Mouse (Mus musculus) cerebellum, postnatal 14 days (tissue): Measurements from ENCODE around the gene Rtca.

Experiments used
- DNase-seq, 2 experiments: peaks; one replicate each; pipeline ENCODE4 v3.0.0; 2021; ENCODE audit warnings: mixed read lengths in 2 of 2

The Rtca gene

DNA sequence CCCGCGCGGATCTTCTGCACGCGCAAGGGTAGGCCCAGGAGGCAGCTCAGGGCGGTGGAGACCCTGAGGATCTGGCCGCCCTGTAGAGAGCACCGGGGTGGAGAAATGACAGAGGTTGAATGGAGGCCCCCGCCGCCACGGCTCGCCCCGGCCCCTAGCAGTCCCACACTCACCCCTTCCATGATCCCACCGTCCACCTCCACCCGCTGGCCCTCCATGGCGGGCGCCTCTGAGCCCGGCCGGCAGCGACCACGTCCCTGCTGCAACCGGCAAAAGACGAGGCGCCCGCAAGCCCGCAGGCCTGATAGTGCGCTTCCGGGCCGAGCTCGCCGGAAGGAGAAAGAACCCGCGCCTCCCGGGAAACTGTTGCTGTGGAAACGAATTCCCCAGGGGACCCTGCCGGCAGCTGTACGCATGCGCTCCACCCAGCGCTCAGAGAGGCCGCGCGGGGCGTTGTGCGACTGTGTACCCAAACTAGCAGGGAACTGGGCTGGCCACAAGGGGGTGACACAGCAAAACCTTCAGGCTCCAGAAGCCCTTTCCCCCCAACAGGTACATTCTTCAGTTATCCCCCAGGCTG, at the start of gene Rtca:
Gene Rtca, minus strand, starts transcription at position 437 of the 580 bp plus-strand sequence.
- peak; percentile 100 for DNase-seq

DNA sequence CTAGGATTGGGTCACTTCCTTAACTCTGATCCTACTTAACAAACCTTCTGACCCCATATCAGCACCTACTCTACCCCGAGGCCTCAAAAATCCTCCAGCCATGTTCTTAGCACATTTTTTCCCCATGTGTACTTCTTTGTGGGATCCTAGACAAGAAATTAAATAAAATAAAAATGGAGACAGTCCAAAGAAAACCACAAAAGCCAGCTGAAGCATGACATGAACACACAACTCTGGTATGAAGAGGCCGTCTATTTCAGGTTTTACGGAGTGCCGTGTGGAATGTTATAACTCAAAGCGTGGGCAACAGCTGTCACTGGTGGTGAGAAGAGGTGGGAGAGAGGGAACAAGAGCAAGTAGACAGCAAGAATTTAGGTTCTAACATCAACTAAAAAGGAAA, 43.4 kb upstream of the Rtca start:
- no peak for DNase-seq

DNA sequence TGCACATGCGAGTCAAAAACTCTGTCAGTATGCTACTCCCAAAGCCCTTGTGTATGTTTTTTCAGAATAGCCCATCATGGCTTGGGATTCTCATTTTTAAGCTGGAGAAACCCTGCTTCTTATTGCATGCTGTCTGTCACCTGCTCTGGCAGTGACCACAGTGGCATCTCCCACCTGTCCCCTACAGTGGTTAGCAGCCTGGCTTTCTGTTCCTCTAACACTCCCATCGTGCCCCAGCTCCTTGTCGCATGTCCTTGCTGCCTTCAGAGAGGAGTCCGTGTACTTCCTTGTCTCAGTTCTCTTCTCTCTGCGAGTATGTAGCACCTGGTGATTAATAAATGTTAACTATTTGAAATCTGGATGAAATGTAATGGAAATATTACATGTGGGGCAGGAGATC, 39.4 kb upstream of the Rtca start:
- no peak for DNase-seq

DNA sequence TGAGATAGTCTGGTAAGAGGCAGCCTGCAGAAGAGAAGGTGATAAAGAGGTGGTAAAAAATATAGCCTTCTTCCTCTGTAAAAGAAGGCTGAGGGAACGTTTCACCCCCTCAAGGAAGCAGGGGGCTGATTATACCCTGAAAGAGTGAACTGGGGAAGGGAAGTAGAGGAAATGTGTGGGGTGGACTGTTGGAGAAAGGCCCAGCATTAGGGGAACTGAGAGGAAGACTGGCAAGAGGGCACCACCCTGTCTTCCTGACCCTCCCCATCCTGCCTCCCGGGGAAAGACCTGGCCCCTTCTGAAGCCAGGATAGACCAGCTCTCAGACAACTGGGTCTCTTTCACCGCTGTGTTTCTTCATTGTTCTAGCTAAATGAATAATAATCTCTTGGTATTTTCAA, 34.5 kb upstream of the Rtca start:
- DNase-seq, result no peak

DNA sequence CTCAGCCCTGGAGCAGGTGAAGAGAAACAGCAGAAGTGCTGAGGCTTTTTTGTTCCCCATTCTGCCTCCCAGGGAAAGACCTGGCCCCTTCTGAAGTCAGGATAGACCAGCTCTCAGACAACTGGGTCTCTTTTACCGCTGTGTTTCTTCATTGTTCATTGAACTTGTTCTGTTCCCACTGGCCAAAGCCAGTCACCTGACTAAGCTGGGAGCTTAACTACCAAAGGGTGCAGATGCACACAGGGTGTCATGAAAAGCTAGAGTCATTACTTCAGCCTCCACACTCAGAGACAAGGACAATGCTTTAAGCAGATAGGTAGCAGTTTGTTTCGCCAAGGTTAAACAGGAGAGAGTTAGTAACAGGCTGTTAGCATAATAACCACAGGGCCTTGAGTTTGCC, 34.1 kb upstream of the Rtca start:
- no peak for DNase-seq

DNA sequence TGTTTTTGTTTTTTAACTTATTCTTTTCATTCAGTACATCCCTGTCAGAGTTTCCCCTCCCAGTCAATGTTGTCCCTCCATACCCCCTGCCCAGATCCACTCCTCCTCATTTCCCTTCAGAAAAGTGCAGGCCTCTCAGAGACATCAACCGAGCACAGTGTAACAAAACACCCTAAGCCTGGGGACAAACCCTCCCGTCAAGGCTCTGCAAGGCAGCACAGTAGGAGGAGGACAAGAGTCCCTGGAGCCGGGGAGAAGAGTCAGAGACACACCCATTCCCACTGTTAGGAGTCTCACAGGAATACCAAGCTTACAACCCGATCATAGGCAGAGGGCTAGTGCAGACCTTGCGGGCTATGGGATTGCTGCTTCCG, 29.2 kb upstream of the Rtca start:
- DNase-seq, result no peak

DNA sequence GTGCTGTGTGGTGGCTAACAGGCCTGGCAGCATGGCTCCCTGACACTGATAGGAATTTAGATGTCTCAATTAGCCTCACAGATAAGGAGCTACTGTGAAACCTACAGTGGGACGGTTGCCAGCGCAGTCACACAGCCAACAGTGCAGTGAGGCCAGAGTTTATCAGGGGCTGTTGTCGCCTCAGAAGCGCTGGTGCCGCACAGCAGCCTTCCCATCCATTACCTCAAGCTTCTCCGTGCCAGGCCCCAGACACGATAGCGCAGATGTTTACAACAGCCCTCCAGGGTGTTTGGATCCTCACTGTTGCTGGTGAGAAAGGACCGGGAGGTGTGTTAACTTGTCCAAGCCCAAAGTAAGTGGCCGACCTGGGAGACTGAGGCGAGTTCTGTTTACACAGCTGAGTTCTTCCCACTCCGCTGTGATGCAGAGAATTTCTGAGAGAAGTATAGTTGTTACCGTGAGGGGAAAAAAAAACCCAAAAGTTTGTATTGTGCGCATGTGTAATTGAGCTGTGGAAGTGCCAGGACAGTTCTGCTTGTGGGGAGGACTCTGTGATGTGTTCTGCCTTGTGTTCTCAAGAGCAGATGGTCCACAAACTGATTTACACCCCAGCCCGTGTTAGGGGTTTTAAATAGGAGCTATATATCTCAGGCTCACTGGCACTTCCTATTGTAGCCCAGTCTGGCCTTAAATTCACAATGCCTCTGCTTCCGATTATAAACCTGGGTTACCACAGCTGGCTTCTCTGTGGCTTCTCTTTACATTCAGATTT, 28.6 kb upstream of the Rtca start:
- no peak for DNase-seq

DNA sequence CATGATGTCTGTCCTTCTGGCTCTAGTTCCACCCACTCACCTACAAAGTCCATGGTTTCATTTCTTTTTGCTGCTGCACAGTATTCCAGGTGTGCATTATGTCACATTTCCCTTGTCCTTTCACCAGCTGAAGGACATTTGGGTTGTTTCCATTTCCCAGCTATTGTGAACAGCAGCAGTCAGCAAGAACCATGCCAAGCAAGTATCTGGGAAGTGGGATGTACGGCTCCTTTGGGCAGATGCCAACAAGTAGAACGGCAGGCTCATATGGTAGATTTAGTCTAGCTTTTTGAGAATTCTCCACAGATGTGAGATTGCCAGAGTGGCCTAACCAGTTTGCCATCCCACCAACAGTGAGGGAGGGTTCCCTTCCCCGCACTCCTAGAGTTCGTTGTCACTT, 22.8 kb upstream of the Rtca start:
- no peak for DNase-seq

DNA sequence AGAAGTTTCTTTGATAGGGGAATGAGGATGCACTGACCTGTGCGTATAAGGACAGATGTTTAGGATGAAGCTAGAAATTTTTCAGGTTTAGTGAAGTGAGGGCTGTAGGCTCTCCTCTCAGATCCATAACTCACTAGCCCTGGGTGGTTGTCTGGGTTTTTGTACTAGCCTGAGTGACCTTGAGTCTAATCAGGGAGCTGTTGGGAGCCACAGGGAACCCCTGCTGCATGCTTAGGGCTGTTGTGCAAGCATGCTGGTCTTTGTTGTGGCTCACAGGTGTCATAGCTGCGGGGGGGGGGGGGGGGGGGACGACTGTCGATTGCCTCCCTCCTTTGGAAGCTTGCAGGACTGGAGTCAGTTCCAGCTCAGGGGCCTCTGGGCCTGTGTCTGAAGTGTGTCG, 21.7 kb upstream of the Rtca start:
- DNase-seq, result no peak

DNA sequence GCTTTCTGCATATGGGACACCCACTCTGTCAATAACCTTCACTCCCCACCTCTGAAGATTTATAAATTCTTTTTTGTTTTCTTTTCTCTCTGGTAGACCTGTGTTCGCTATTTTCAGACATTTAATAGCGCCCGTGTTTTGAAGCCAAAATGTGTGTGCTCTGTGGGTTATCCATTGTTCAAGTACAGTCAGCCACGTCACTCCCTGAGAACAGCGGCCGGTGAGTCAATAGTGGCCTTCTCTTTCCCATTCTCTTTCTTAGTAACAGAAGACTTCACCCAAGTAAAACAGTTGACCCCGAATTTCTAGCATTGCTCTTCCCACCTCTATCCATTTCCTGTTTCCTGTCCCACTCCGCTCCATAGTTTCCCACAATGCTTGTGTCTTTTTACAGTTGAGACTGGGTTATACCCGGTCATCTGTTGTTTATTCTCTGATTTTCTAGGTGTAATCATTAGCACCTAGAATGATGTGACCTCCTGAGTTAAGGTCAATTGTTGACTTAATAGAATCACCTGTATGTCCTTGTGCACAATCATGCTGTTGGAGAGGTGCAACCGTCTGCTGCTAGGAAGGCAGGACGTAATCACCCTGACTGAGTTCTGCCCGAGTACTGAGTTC, 12.2 kb upstream of the Rtca start:
- no peak for DNase-seq

DNA sequence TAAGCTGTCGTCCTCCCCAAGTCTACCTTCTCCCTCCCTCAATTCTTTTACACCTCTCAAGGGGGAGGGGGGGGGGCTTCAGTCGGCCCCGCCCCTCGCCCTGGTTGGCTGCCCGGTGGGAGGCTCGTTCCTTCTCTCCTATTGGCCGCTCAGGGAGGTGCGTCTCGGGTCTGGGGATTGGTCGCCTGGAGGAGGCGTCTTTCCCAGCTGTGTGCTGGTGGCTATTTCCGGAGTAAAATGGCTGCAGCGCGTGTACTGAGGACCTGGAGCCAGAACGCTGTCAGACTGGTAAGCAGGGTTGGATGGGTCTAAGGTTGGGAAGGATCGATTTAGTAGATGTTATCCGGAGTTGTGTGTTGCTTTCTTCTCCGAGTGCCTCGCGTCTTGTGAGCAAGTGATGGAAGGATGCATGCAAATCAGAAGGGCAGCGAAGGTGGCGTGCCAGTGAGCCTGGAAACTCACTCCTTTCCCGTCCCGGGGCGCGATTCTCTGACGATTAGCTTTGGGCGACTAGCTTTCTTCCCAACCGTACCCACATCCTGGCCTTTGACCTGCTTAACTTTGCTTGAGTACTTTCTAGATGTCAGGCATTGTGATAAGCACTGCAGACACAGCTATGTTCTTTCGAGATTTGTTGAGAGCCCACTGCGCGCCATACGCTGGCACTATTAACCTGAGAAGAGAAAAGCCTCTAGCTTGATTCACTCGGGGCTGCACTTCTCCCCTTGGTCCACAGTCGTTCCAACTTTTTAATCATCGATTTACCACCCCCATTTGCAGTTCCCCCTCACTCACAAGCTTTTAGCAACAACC, 5.1 kb upstream of the Rtca start, which contains the start of gene Dbt:
Gene Dbt, plus strand, starts transcription at position 167 of the 813 bp plus-strand sequence.
- DNase-seq, result peak; percentile 84 to 92

DNA sequence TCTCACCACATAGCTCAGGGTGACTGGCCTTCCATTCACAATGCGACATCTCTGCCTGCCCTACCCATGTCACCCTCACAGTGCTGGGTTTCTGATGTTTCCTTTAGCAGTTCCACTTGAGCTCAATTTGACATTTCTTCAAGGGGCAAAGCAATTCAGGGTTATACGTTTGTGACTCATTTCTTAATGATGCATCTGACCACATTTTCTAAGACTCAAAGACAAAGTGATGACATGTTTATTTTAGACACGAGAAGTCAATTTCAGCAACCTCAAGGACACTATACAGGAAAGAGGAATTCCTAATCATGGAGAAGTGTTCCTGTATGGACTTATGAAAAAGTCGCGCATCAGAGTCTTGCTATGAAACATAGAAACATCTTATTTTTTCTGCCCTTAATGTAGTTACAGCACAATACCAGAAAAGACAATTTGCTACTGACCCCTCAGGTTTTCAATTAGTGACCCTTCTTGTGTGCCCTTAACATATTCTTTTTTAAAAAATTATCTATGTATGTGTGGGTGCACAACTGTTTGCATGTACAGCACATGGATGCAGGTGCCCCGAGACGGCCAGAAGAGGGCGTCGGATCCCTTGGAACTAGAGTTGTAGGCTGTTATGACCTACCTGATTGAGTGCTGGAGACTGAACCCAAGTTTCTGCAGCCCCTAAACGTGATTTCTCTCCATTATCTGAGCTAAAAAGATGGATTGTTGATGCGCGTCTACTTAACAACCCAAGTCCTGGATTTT, 4.3 kb upstream of the Rtca start:
- peak in 1 of 2 experiments; percentile 60 for DNase-seq

DNA sequence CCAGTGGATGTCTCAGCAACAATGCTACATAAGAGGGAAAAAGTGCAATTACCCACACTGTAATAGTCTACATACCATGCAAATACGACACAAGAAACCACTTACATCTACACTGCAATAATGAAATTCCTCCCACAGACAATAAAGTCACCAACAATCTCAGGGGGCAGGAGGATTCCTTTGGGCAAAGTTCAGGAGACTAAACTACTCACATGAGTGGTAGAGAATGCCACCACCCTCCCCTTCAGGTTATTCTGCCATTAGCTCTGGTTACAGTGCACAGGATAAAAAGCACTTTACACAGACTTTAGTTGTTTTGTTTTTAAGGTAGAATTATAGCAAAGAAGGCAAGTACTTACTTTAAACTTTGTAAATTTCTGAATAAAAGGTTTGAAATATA, 12.3 kb downstream of the Rtca start:
- DNase-seq, result no peak

DNA sequence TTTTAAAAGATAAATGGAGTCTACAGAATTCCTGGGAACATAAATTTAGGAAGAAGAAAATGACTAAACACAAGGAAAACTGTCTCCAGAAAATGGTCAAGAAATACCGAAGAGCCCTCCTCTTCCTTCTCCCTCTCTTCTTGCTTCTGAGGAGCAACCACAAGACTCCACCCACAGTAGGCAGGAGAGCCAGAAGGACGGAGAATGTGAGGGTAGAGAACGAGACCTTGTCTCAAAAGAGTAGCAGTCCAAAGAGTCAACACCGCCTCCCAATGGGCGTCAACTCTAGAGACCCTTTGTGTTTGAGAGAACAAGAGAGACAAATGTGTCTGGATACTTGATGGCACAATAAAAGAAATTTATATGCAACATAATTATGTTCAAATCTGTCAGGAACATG, 14.3 kb downstream of the Rtca start:
- no peak for DNase-seq

DNA sequence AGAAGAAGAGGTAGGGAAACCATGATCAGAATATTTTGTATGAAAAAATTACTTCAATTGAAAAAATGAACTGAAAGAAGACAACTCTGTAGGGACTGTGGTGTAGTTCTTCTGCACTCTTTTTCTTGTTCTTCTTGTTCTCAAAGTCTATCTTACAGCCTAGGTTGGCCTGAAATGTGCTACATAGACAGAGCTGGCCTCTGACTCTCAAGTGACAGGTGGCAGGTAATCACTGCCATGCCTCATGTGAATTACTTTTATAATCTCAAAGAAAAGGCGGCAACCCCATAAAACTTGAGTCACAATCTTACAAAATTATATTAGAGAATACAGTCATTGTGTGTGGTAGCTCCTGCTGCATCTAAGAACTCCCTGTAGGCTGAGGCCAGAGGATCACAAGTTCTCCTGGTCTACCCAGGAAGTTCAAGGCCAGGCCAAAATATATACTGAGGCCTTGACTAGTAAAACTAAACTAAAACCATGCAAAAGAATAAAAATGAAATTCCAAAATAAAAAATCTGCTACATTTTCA, 16.0 kb downstream of the Rtca start:
- no peak for DNase-seq

DNA sequence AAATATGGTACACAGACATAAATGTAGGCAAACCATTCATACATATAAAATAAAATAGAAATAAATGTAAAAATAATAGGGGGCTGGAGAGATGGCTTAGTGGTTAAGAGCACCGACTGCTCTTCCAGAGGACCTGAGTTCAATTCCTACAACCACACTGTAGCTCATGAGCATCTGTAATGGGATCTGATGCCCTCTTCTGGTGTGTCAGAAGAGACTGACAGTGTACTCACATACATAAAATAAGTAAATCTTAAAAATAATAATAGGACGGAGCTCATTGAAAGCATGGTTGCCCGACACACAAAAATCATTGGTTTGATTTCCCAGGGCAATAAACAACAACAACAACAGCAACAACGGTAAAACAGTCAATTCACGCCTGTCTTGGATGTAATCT, 17.1 kb downstream of the Rtca start:
- no peak for DNase-seq

DNA sequence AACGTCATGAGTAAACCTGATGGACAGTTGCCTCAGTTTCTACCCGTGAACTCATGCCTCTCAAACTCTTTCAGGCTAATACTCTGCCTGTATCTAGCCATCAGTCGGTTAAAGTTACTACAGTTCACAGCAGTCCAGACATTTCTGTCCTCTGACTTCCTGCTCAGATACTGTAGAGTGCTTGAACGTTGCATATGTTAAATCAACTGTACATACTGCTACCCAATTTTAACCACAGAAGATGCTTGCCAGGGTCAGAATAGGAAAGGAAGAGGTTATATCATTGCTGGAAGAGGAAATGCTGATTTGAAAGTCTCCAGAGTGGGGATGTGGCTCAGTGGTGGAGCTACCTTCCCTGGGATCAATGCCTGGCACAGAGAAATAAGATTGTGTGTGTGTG, 24.7 kb downstream of the Rtca start:
- DNase-seq, result no peak

DNA sequence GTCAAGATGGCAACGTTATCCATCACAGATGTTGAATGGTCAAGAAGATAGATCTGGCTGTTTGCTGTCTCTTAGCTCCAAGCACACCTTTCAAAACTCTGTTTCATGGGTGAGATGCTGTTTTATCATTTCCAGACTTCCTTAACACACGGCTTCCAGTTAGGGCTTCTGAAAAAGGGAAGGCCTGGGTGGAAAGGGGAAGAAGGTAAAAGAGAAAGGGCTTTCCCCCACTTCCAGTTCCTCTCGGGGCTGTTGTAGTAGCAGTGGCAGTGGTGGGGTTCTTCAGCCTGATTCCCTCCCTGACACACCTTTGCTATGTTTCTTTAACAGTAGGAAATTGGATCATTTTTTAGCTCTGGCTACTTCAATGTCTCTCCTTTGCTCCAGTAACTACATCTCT, 25.3 kb downstream of the Rtca start:
- no peak for DNase-seq

DNA sequence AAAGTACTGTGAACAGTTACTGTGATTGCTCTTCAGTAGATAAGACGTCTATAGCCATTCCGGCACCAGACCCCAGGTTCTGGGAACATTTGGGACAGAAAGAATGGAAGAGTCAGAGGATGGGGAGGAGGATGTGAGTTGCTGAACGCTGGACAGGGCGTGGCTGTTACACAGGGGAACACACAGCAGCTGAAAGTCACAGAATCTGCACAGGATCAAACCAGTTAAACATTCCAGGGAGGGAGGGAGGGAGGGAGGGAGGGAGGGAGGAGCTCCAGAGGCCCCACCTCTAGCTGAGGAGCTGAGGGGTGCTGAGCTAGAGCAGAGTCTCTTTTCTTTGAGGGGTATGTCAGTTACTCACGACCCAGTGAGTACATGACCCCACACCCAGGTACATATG, 27.1 kb downstream of the Rtca start:
- no peak for DNase-seq

DNA sequence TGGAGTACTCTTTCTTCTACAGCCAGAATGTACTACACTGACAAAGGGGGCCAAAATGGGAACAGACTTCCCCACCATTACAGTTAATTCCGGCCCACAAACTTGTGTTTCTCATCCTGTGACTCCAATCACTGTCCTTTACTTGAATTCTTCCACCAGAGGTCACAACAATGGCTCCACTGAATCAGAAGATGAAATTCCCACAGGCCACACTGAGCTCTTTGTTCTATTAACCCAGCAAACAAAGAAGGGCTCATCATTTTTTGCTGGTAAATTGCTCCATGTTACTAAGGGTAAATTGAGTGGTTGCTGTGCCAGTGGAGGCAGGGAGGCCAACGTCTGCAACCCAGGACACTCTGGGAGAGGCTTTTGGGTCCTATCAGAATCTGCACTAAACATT, 27.9 kb downstream of the Rtca start:
- DNase-seq, result no peak

DNA sequence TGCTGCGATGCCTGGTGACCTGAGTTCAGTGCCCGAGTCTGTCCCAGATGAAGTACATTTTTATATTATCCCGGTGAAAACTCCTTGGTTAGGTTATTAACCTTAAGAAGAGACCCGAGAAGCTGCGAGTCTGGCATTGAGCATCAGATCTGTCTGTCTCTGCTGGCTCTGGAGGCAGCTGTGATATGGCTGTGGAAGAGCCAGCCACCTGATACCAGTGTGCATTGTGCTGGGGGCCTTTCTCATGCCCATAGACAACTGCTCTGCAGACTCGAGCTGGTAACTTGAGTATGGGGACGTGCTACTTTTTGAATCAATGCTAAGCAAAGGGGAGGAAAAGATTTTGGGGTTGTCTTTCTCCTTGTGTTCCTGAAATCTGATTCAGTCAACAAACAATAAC, 30.7 kb downstream of the Rtca start:
- DNase-seq, result no peak

DNA sequence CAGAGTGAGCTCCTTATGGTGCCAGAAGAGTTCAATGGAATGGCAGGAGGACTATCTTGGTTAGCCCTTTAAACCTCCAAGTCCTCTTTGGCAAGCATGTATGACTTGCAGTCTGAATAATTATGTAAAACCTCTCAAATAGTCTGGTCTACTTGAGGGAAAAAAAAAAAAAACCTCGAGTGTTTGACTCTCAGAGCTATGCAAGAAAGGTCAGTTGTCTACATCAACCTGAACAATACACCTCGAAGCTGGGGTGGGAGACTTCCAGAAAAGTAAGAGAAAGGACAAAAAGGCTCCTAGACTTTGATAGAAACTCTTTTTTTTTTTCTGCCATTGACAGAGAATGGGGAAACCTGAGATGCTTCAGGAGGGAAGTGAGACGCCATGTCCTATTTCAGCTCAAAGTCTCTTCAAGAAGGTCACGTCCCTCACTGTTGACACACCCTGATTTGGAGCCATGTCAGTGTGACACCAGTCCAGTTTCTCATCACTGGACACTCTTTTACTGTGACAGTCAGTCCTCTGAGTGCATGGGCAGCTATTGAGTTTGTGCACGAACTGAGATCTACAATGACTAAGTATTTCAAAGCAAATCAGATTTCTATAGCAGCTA, 31.2 kb downstream of the Rtca start:
- DNase-seq, result no peak
